Mouse (Mus musculus) urinary bladder, adult 2 months (tissue): Measurements from ENCODE around the gene Itih1. TPM values are rescaled to one million over a fixed set of nuclear protein-coding genes. Genes with fewer than 3 reads are reported as not detected.

Experiments
- DNase-seq: peaks from one replicate; pipeline ENCODE4 v3.0.0; 2022; ENCODE audit warnings: low spot score
- polyA plus RNA-seq: library from polyadenylated mRNA; depleted of rRNA; stranded (reverse); fragments of >200 nt; gene quantifications from 2 replicates; pipeline ENCODE4 v1.2.3, GENCODE M21; 2012; rRNA removed

Gene Itih1
- polyA plus RNA-seq, 1 experiment, result not detected

DNA sequence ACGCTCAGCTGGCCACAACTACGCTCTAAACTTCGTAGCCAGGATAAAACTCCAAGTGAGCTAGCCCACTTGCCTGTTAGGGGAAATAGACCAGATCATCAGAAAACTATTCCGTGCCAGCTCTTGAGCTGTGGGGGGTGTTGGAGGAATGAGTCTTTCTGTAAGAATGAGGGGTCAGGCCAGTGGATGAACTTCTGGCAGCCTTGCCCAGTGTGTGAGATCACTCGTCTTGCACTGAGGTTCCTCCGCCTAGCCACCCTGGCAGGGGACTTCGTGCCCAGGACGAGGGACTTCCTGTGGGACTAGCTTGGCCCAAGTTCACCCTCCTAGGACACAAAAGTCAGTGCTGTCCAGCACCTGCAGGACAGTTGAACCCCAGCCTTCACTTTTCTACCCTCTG, 38.8 kb downstream of the Itih1 start:
- no peak for DNase-seq

DNA sequence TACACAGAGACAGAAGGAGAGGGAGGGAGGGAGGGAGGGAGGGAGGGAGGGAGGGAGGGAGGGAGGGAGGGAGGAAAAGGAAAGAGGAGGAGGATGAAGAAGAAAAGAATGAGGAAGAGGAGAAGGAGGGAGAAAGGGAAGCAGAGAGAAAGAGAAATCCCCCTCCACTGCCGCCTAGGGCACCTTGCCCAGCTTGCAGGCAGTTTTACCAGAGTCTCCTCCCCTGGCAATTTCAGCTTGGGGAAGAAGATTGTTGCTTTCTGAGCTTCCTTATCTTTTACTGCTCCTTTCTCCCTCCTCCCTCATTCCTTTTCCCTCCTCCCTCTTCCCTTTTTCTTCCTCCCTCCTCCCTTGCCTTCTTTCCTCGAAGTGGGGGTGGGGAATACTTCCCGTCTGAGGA, 40.1 kb downstream of the Itih1 start:
- no peak for DNase-seq

DNA sequence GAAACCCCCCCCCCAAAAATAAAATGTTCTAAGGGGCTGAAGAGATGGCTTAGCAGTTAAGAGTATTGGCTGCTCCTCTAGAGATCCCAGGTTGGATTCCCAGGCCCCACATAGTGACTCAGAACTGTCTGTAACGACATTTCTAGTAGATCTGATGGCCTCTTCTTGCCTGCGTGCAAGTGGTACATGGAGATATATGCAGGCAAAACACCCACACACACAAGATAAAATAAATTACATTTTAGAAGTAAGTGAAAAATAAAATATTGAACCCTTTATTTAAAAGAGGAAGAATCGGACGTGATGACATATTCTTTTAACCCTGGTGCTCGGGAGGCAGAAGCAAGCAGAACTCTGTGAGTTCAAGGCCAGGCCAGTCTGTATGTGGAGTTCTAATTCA, 40.5 kb downstream of the Itih1 start:
- DNase-seq, result no peak

DNA sequence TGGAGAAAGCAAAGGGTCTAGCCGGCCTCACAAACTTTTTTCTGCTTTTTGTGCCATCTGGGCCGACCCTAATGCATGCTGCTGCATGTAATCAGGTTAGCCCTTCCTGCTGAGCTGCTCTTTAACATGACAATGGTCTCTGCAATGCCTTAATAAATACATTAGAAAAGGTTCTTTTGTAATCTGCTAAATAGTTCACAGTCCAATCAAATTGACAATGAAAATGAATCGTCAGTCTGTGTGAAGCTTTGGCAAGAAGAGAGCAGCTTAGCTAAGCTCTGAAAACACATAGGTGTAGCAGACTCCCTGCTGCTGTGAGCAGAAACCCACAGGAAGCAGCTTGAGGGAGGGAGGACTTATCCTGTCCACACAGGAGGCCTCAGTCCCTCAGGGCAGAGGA, 43.1 kb downstream of the Itih1 start:
- no peak for DNase-seq

DNA sequence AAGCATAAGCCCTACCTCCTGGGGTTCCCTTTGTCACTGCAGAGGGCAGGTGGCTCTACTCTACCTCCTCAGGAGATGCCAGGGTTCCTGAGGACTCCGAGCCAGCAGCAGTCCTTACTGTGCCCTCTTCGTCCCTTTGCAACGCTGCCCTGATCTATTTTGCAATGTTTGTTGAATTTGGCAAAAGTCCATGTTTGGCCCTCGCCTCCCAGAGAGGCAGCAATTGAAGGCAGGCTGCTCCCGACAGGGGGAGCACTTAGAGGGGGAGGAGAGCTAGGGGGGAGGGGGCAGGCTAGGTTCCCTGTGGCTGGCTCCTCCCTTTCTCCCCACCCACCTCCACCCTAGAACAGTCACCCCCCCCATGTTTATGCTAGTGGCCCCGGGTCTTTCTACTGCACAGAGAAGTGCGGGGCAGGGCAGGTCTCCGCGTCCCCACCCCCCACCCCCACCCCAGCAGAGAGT, 54.8 kb downstream of the Itih1 start:
- no peak for DNase-seq

DNA sequence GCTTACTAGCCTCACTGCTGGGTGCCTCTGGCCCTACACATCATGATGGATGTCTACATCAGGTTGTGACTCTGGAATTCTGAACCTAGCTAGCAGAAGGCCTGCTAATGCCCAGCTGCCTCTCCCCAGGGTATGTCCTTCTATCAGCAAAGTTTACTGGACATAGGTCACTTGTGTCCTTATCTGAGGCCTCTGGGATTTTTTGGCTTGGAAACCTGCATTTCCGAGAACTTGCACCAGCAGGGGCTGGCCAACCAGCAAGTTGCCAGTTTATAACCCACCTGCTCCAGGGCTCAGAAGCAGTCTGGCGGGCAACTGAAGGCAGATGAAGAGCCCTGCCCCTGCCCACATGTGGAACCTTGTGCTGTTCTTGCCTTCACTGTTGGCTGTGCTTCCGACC, 56.9 kb downstream of the Itih1 start, which contains the start of gene Itih4:
TSS of gene Itih4 (plus strand) at position 273 of the 400 bp plus-strand sequence.
- DNase-seq, result no peak

DNA sequence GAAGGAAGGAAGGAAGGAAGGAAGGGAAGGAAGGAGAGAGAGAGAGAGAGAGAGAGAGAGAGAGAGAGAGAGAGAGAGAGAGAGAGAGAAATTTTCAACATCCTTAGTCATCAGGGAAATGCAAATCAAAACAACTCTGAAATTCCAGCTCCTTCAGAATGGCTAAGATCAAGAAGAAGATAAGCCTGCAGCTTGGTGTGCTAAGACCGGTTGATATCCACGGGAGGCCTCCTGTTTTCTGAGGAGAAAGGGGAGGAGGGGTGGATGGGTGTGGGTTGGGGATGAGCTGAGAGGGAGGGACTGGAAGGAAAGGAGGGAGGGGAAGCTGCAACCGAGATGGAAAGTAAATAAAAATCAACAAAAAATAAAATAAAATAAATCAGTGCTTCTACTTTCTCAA, 57.8 kb downstream of the Itih1 start:
- no peak for DNase-seq

DNA sequence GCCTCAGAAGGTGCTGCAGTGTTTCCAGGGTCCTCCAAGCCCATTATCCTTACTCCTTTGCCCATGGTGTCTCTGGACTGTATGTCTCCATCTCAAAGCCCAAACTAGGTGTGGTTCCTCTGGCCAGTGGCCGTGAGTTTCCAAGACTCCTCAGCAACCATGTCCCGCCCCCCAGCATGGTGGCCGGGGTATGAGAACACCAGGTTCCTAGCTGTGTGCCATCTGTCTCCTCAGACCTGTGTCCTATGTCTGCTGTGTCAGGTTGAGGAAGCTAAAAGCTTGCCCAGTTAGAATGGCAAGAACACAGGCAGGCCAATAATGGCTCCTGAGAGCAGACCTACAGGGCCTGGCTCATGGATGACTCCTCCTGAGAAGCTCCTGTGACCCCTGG, 61.4 kb downstream of the Itih1 start:
- DNase-seq, result no peak

DNA sequence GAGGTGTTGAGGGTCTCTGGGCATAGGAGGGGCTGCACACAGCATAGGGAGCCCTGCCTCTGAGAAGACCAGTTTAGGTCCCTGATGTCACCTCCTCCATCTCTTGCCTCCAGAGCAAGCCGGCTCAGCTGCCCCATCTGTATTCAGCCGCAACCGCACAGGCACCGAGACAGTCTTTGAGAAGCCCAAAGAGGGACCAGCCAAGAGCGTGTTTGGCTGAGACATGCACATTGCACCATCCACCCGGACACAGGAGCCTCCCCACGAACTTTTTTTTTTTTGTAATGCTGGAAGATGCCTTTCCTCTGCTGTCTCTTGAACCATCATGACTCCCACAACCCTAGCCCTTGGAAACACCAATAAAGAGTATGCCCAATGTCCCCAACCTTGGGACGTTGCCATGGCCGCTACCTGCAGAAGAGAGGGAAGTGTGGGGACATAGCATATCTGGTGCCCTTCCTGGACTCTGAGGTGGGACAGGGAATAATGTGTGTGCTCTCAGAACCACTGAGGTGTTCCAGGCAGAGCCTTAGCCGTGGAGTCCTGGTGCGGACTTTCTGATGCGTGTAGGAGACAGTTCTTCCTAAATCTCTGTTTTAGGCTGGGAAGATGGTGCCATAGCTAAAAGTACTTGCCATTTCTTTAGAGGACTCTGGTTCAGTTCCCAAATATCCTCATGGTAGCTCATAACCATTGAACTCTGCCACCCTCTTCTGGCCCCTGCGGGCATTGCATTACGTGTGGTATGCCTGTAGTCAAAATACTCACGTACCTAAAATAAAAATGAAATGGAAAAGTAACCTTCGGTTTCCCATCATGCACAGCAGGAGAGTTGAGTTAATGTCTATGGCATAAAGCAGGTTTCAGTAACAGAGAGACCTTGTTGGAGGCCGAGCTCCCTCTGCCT, 62.0 kb downstream of the Itih1 start:
- no peak for DNase-seq

DNA sequence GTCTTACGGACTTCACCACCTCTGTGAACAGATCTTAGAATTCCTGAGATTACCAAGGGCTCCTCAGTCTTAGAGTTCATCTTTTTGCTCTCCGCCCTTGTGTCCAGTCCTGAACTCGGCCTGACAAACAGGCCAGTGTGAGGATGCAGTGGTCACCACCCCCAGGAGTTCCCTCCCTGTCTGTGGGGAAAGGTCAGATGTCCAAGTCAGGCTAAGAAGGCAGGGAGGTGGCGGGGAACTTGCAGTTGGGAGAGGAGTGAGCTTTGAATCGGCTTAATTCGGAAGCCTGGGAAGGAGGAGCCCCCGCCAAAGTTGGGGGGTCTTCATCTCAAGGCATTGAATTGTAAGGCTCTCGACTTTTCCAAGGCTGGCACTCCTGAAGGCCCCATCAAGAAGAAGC, 62.8 kb downstream of the Itih1 start:
- no peak for DNase-seq

DNA sequence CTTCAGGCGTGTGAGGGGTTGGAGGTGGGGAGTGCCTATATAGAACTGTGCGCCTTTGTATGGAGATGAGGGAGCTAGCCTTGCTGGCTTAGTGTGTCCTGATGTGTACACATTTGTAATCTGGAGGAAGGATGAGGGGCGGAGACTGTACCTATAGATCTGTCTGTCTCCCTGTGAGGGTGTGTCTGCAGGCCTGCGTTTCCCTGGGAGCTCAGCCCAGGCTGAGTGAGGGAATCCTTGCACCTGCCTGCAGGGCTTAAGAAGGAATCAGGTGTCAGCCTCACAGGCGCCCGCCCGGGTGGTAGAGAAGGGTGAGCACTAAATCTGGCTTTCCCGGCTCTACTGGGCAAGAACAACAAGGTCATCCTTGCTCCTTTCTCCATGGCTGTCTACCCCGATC, 63.3 kb downstream of the Itih1 start:
- no peak for DNase-seq

Other genes with a start within 250 kb of the Itih1 start
- 3.9 and 5.9 TPM in 2 replicates for gene Sfmbt1, start 228.4 kb downstream of the Itih1 start, polyA plus RNA-seq
- 25.6 and 26.2 TPM in 2 replicates for gene Tmem110, start 117.7 kb downstream of the Itih1 start, polyA plus RNA-seq
- gene Mustn1, start 64.1 kb downstream of the Itih1 start, polyA plus RNA-seq, result 186 and 192 TPM in 2 replicates
- gene Itih4, start 56.8 kb downstream of the Itih1 start, polyA plus RNA-seq, result 0.78 and 1.7 TPM in 2 replicates
- 1.0 and 1.2 TPM in 2 replicates for gene Itih3, start 19.5 kb downstream of the Itih1 start, polyA plus RNA-seq
- gene Nek4, start 8.1 kb upstream of the Itih1 start, polyA plus RNA-seq, result 6.7 and 7.1 TPM in 2 replicates
- gene Glt8d1, start 58.1 kb upstream of the Itih1 start, polyA plus RNA-seq, result 84.7 and 102 TPM in 2 replicates
- 269 and 320 TPM in 2 replicates for gene Spcs1, start 58.4 kb upstream of the Itih1 start, polyA plus RNA-seq
- gene Pbrm1, start 75.8 kb upstream of the Itih1 start, polyA plus RNA-seq, result 21.5 and 26.9 TPM in 2 replicates
- 51.0 and 68.7 TPM in 2 replicates for gene Gnl3, start 75.9 kb upstream of the Itih1 start, polyA plus RNA-seq
- gene Smim4, start 185.7 kb upstream of the Itih1 start, polyA plus RNA-seq, result 28.1 and 42.8 TPM in 2 replicates
- 8.0 and 8.1 TPM in 2 replicates for gene Nt5dc2, start 187.8 kb upstream of the Itih1 start, polyA plus RNA-seq
- gene Stab1, start 225.4 kb upstream of the Itih1 start, polyA plus RNA-seq, result 85.3 and 90.2 TPM in 2 replicates